Mouse (Mus musculus) left cerebral cortex, postnatal 10 days (tissue): ENCODE measurements around the gene Tmprss11e. TPM values are rescaled to one million over a fixed set of nuclear protein-coding genes. Genes with fewer than 3 reads are reported as not detected.

ENCODE experiments used
- DNase-seq, 2 experiments: peaks; one replicate each; pipeline ENCODE4 v3.0.0; 2021 to 2022; ENCODE audit warnings: low spot score in 2 of 2, mixed read lengths in 1 of 2; ENCODE audit errors: extremely low spot score in 1 of 2
- intact Hi-C: fragments of 180-260 bp; cut with DNase I; formaldehyde crosslinking; loops from one replicate; pipeline ENCODE4 v1.15.1; 2025
- total RNA-seq, 2 experiments: library from RNA; stranded (reverse); gene quantifications; 2 replicates each; pipeline ENCODE4 v1.2.3; 2021

The Tmprss11e gene
- not detected for total RNA-seq

DNA sequence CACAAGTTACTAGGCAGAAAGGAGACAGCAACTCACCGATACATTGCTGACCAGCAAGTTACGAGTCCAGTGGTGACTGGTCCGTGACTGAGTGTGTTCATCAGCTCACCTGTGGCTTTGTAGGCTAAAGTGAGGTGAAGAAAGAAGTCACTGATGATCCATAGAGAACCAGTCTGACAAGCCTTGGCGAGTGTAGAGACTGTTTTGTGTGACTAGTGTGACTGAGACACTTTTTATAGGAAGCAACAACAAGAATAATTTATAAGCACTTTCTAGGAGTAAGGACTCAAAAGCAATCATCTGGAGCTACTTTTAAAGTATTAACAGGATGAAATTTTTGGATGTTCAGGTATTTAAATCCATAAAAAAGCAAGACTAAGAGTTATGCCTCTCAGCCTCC, at the start of gene Tmprss11e:
Gene Tmprss11e (minus strand): TSS at position 101 of the 400 bp plus-strand sequence.
- intact Hi-C loops, result no loop called here
- no peak for DNase-seq

DNA sequence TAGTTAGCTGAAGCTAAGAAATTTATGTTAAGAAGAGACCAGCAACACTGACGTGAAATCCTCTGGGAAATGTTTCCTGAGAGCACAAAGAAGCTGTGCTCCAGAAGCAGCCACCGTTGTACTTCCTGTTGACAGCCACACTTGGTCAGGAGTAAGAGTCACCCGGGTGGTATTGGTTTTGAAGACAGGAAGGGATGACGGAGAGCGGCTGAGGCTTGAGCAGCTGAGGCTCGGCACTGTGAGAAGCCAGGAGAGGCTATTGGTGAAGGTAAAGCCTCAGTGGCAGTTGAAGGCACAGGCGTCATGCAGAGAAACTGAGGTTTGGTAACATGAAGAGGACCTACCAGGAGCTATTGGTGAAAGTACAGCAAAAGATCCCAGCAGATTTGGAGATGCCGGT, 47.2 kb upstream of the Tmprss11e start:
- intact Hi-C loops, result no loop called here
- DNase-seq, result no peak

GRCm38 (mm10) chr5:86792249-86792648, 46.6 kb upstream of the Tmprss11e start:
- DNase-seq, result no peak

DNA sequence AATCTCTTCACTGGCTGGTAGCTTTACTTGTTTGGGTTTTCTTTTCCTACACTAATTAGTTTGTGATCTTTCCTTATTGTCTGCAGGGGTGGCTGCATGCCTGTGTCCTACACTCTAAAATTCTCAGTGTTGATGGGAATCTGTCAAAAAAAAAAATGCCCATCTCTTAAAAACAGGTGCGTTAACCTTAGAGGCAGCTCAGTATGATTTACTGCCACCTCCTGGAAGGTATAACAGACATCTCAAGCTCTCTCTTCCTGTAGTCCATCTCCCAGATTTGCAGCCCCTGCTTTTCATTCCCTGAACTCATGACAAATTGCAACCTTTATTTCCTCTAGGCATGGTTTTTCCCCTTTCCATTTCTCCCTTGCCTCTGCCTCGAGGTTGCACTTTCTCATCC, 44.3 kb upstream of the Tmprss11e start:
- intact Hi-C loops, result no loop called here
- DNase-seq, result no peak

More at GRCm38 (mm10) chr5:86792249-86792648, 46.6 kb upstream of the Tmprss11e start:
- intact Hi-C loops, result no loop called here

- no peak for DNase-seq
- intact Hi-C loops, result no loop called here
These were observed 41.2 kb upstream of the Tmprss11e start for GRCm38 (mm10) chr5:86786798-86787197.

GRCm38 (mm10) chr5:86784205-86784604, 38.6 kb upstream of the Tmprss11e start:
- intact Hi-C loops, result no loop called here
- DNase-seq, result no peak

- intact Hi-C loops, result no loop called here
- DNase-seq, result no peak
These were observed 37.4 kb upstream of the Tmprss11e start for GRCm38 (mm10) chr5:86783059-86783458.

DNA sequence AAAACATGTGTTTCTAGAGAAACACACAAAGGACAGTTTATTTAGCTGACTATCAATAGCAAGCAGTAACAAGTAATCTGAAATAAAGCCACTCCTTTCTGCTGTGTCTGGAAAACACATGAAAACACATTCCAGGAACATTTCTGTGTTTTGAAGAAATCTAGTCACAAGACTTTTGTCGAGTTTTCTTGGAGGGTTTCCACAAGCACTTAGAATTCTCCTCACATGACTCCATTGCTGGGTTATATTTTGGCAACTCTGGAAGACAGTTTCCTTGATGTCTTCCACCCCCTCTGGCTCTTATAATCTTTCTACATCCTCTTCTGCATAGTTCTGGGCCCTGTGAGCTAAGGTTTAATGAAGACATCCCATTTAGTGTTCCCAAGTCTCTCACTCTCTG, 32.9 kb upstream of the Tmprss11e start:
- no peak for DNase-seq
- intact Hi-C loops, result no loop called here

DNA sequence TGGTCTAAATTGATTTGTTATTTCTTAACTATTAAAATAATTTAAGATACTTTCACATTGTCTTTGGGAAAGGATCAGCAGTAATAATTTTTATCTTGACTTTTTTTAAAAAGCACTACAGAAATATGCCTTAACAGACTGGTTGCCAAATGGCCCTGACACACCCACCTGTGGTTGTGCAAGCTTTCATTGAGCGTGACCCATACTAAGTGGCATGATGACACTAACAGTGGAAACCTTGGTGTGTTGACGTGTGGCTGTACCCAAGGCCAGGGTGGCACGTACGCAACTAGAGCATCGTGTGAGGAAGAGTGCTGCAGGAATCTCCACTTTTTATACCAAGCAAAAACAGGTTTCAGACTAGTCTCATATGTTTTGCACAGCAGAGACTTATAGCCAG, 31.3 kb upstream of the Tmprss11e start:
- no peak for DNase-seq
- intact Hi-C loops, result no loop called here

DNA sequence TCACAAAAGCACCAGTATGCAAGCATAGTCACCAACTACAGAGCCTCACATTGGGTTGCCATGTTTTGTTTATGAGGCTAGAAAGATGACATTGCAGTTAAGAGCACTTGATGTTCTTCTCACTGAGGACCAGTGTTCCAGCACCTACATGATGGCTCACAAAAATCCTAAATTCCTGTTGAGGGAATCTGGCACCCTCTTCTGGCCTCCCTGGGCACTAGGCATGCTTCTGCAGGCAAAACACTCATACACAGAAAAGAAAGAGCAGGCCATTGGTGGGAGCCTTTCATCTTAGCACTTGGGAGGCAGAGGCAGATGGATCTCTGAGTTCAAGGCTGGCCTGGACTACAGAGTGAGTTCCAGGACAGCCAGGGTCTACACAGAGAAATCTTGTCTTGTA, 25.4 kb upstream of the Tmprss11e start:
- intact Hi-C loops, result no loop called here
- DNase-seq, result no peak

GRCm38 (mm10) chr5:86769015-86769658, 23.5 kb upstream of the Tmprss11e start:
- intact Hi-C loops, result no loop called here

GRCm38 (mm10) chr5:86742796-86743195, 2.8 kb downstream of the Tmprss11e start:
- DNase-seq, result no peak
- intact Hi-C loops, result no loop called here

More at GRCm38 (mm10) chr5:86769015-86769658, 23.5 kb upstream of the Tmprss11e start:
- no peak for DNase-seq

DNA sequence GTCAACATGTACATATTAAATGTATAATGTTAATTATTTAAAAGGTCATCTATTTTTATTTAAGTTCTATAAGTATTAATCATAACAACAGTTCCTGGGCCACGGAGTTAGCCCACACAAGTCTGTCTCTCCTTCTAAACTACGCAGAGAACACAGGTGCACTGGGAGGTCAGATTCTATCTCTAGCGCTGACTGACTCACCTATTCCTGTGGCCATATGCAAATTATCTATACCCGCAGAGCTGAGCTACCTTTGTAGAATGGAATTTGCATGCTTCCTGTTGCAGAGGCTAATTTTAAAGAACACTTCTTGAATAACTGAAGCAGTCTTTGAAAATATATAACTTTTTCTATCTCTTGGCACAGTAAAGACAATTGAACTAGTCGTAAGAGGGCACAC, 4.5 kb downstream of the Tmprss11e start:
- DNase-seq, result no peak

GRCm38 (mm10) chr5:86735808-86736207, 9.8 kb downstream of the Tmprss11e start:
- no peak for DNase-seq
- intact Hi-C loops, result no loop called here

More for the DNA sequence above, 4.5 kb downstream of the Tmprss11e start:
- intact Hi-C loops, result no loop called here

- intact Hi-C loops, result no loop called here
These were observed 15.0 kb downstream of the Tmprss11e start for GRCm38 (mm10) chr5:86730587-86730986.

DNA sequence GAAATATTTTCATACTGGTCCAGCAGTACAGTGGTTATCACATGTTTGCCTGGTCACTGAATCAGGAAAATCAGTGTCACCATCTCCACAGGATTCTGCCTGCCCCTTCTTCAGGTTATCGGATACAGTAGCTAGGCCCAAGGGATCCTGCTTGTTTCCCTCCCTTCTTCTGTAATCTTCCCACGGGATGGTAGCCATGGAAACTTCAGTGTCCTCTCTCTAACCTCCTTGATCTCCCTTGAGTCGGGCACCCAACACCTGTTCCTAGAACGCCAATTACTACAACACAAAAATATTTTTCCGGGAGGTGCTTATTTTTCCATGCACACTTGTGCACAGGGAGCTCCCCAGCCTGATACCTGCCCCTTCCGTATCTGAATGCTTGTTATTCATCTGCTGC, 17.0 kb downstream of the Tmprss11e start:
- intact Hi-C loops, result no loop called here

More at GRCm38 (mm10) chr5:86730587-86730986, 15.0 kb downstream of the Tmprss11e start:
- no peak for DNase-seq

GRCm38 (mm10) chr5:86727033-86727432, 18.6 kb downstream of the Tmprss11e start:
- no peak for DNase-seq
- intact Hi-C loops, result no loop called here

More for the DNA sequence above, 17.0 kb downstream of the Tmprss11e start:
- no peak for DNase-seq

DNA sequence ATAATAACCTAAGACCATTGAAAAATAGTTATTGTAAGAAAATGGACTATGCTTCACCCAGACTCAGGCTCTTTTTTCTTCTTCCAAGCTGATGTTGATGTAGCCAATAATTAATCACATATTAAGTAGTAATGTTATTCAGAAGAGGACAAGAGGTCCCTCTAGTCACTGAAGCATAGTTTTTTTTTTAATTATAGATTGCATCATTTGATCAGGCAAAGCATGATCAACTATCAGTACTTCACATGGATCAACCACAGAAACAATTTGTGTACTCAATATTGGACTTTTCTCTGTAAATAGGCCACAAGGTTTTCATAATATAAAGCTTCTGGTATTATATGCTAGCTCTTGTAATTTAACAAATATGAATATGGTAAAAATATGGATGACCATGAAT, 20.6 kb downstream of the Tmprss11e start:
- intact Hi-C loops, result no loop called here
- DNase-seq, result no peak

GRCm38 (mm10) chr5:86722820-86723460, 22.7 kb downstream of the Tmprss11e start:
- no peak for DNase-seq
- intact Hi-C loops, result no loop called here

DNA sequence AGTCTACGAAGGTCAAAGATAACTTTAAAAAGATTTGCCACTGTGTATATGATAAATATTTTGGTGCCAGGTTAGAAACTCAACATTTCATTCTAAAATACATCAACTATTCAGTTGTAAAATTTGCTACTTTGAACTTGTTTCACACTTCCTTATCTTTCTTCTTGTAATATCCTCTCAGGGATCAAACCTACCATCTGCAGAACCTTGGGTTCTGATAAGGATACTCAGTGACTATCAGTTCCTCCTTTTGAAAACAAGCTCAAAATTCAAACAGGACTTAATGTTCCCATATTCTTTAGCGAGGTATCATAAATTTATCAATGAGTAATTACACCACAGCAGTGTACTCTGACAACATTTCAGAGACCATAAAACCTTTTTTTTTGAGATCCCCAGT, 30.6 kb downstream of the Tmprss11e start:
- intact Hi-C loops, result no loop called here
- DNase-seq, result no peak
